Mouse (Mus musculus) lung, embryonic 14.5 days (tissue): ENCODE measurements at regions not wholly inside any gene's neighbourhood (a gene's known extent, or its start where the extent isn't known, plus 50 kb on each side); places are given as distances from the start of the nearest gene placed in this dataset.

Experiments
- ATAC-seq: fragments of 200-750 bp; cut with Nextera tagmentation; 2 replicates; pipeline ENCODE4 v1.8.0; 2017; ENCODE audit warnings: mild to moderate bottlenecking, moderate TSS enrichment, moderate library complexity; ENCODE audit not compliant: insufficient read depth
- DNase-seq: peaks from one replicate; pipeline ENCODE4 v3.0.0-alpha.2; 2015
- H3K27ac ChIP-seq: fragments of 300-500 bp; sonication (generic); 2 replicates; pipeline ENCODE4 v1.5.1; 2014; ENCODE audit warnings: low read depth, mild to moderate bottlenecking, moderate library complexity
- H3K27me3 ChIP-seq: fragments of 300-500 bp; sonication (generic); 2 replicates; pipeline ENCODE4 v1.6.1; 2014; ENCODE audit warnings: low read length, control low read depth; ENCODE audit not compliant: insufficient read depth
- H3K36me3 ChIP-seq: fragments of 300-500 bp; sonication (generic); 2 replicates; pipeline ENCODE4 v1.6.1; 2014; ENCODE audit warnings: control low read depth; ENCODE audit not compliant: insufficient read depth
- H3K4me1 ChIP-seq: fragments of 300-500 bp; sonication (generic); 2 replicates; pipeline ENCODE4 v1.6.1; 2014; ENCODE audit warnings: antibody characterized with exemption, control low read depth; ENCODE audit not compliant: insufficient read depth
- H3K4me2 ChIP-seq: fragments of 300-500 bp; sonication (generic); 2 replicates; pipeline ENCODE4 v1.6.1; 2014; ENCODE audit warnings: mild to moderate bottlenecking
- H3K4me3 ChIP-seq: fragments of 300-500 bp; sonication (generic); 2 replicates; pipeline ENCODE4 v1.5.1; 2014; ENCODE audit warnings: low read depth, low read length
- H3K9ac ChIP-seq: fragments of 300-500 bp; sonication (generic); 2 replicates; pipeline ENCODE4 v1.6.1; 2014
- H3K9me3 ChIP-seq: fragments of 300-500 bp; sonication (generic); 2 replicates; pipeline ENCODE4 v1.6.1; 2016; ENCODE audit warnings: low read depth, low read length, control low read depth
- CTCF ChIP-seq: IDR thresholded peaks from 2 replicates; pipeline ENCODE4 v1.5.1; 2016; ENCODE audit warnings: antibody characterized with exemption, low read depth
- WGBS: fragments of 180-500 bp; shearing (Covaris S2); extraction: QIAGEN DNeasy Blood & Tissue Kit; methylation state at CpG from one replicate; pipeline ENCODE4 v1.1.7; 2014; 5-methylcytosine and 5-hydroxymethylcytosine counted together

- DNase-seq (no peak), ATAC-seq (no peak)
- H3K4me2 ChIP-seq = no peak overlapping the region
- no peak overlapping the region for H3K4me3 ChIP-seq
- H3K9me3 ChIP-seq = no peaks in the 10 kb centered on the region
- H3K36me3 ChIP-seq = no peaks in the 10 kb centered on the region
- H3K27me3 ChIP-seq = no peaks in the 10 kb centered on the region
- H3K9ac ChIP-seq = no peak overlapping the region
- H3K4me1 ChIP-seq = no peaks in the 10 kb centered on the region
- TF ChIP-seq CTCF = no peak
- 58% methylated on average over 1 of the region's 1 CpGs for WGBS
- no peak overlapping the region for H3K27ac ChIP-seq
These were observed 83.7 kb upstream of the Lama2 start for GRCm38 (mm10) chr10:27703260-27703659.

- Histone ChIP-seq H3K9me3 (no peaks in the 10 kb centered on the region), H3K9ac (no peak overlapping the region), H3K36me3 (no peaks in the 10 kb centered on the region), H3K4me3 (no peak overlapping the region), H3K4me1 (no peaks in the 10 kb centered on the region), H3K4me2 (no peak overlapping the region), H3K27me3 (no peaks in the 10 kb centered on the region), H3K27ac (no peak overlapping the region)
- 75% methylated on average over 6 of the region's 6 CpGs for WGBS
- DNase-seq (no peak), ATAC-seq (no peak)
- no peak for TF ChIP-seq CTCF
These were observed 78.7 kb upstream of the Lama2 start for GRCm38 (mm10) chr10:27698305-27698704.

GRCm38 (mm10) chr10:27681376-27681775, 61.8 kb upstream of the Lama2 start:
- Histone ChIP-seq H3K9ac (no peak overlapping the region), H3K4me2 (no peak overlapping the region), H3K27me3 (no peaks in the 10 kb centered on the region), H3K27ac (no peak overlapping the region), H3K36me3 (no peaks in the 10 kb centered on the region), H3K4me1 (no peaks in the 10 kb centered on the region), H3K9me3 (no peaks in the 10 kb centered on the region), H3K4me3 (no peak overlapping the region)
- ATAC-seq = no peak
- WGBS = 65% methylated on average over 2 of the region's 2 CpGs
- TF ChIP-seq CTCF = no peak
- no peak for DNase-seq

GRCm38 (mm10) chr10:27675579-27675978, 56.0 kb upstream of the Lama2 start:
- no peak for TF ChIP-seq CTCF
- 75% methylated on average over 1 of the region's 1 CpGs for WGBS
- Histone ChIP-seq H3K4me2 (no peak overlapping the region), H3K27ac (no peak overlapping the region), H3K36me3 (no peaks in the 10 kb centered on the region), H3K27me3 (no peaks in the 10 kb centered on the region), H3K9me3 (no peaks in the 10 kb centered on the region), H3K4me1 (no peaks in the 10 kb centered on the region), H3K4me3 (no peak overlapping the region), H3K9ac (no peak overlapping the region)
- ATAC-seq (no peak), DNase-seq (peak; percentile 47)

GRCm38 (mm10) chr10:27674379-27674778, 54.8 kb upstream of the Lama2 start:
- no peaks in the 10 kb centered on the region for H3K4me1 ChIP-seq
- no peak for TF ChIP-seq CTCF
- H3K27ac ChIP-seq = no peak overlapping the region
- 70% methylated on average over 4 of the region's 4 CpGs for WGBS
- no peaks in the 10 kb centered on the region for H3K36me3 ChIP-seq
- H3K27me3 ChIP-seq = no peaks in the 10 kb centered on the region
- ATAC-seq (no peak), DNase-seq (peak; percentile 6)
- no peak overlapping the region for H3K4me3 ChIP-seq
- H3K4me2 ChIP-seq = no peak overlapping the region
- no peak overlapping the region for H3K9ac ChIP-seq
- no peaks in the 10 kb centered on the region for H3K9me3 ChIP-seq
